Mouse (Mus musculus) ES-Bruce4 (cell line): ENCODE data around the gene Prr18.

Experiments used
- CTCF ChIP-seq: IDR thresholded peaks from one replicate; pipeline ENCODE4 v1.8.1; 2011; ENCODE audit warnings: low read depth, low read length
- EP300 ChIP-seq: IDR thresholded peaks from 2 replicates; pipeline ENCODE4 v1.6.1; 2011; ENCODE audit warnings: low read depth, low read length; ENCODE audit not compliant: insufficient read depth
- POLR2A ChIP-seq: IDR thresholded peaks from one replicate; pipeline ENCODE4 v1.8.1; 2011; ENCODE audit warnings: low read length; ENCODE audit not compliant: insufficient read depth

DNA sequence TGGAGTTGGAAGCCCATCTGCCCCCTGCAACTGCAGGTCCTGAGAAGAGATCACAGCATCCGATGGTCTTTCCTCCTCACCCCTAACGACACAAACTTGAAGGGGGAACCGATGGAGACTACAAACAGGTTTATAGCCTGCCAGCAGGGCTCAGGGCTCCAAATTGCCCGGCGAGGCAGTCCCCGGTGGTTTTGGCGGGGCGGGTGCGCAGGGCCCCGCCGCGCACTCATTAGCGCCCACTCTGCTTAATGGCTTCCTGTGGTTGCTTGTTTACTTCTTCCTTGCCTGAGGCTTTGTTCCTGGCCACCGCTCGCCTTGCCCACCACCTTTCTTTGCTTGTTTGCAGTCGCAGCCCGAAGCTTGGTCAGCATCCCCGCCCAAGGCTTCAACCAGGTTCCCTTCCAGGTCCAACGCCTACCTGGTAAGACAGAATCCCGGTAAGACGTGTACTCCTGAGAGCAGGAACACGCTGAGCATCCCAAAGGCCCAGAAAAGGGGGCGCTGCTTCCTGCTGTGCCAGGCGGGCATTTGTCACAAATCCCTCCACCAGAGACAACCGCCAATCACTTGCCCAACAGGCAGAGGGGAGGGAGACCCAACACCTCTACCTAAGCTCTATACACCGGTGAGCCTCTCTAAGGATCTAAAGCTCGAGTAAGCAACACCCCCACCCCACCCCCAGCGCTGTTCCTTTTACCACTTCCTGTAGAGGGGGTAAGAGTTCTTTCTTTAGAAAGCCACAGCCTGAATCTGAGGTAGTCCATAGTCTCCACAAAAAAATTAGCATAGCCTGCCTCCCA lies 51.9 kb downstream of the Prr18 start:
- TF ChIP-seq CTCF (no peak), EP300 (no peak), POLR2A (no peak)
